Mouse (Mus musculus) ES-Bruce4 (cell line): ENCODE measurements around the gene Adam10. TPM values are rescaled to one million over a fixed set of nuclear protein-coding genes. Genes with fewer than 3 reads are reported as not detected.
A peak's percentile ranks its signal among the peaks of the same experiment; 100 is the strongest.

Experiments
- H3K27ac ChIP-seq: 2 replicates; pipeline ENCODE4 v1.5.1; 2012; ENCODE audit warnings: low read length, inconsistent platforms; ENCODE audit not compliant: insufficient read depth
- H3K27me3 ChIP-seq: 2 replicates; pipeline ENCODE4 v1.6.1; 2012; ENCODE audit warnings: mild to moderate bottlenecking, low read length, inconsistent platforms; ENCODE audit not compliant: control insufficient read depth, poor library complexity, insufficient read depth, severe bottlenecking
- H3K36me3 ChIP-seq: 2 replicates; pipeline ENCODE4 v1.6.1; 2012; ENCODE audit warnings: inconsistent platforms, mild to moderate bottlenecking, low read length, moderate library complexity; ENCODE audit not compliant: control insufficient read depth, poor library complexity, insufficient read depth, severe bottlenecking
- H3K4me1 ChIP-seq: one replicate; pipeline ENCODE4 v1.8.1; 2011; ENCODE audit warnings: low read length; ENCODE audit not compliant: control insufficient read depth, insufficient read depth
- H3K4me3 ChIP-seq: 2 replicates; pipeline ENCODE4 v1.5.1; 2011; ENCODE audit warnings: low read depth, mild to moderate bottlenecking, low read length
- H3K9ac ChIP-seq: 2 replicates; pipeline ENCODE4 v1.6.1; 2012; ENCODE audit warnings: low read depth, mild to moderate bottlenecking, inconsistent platforms; ENCODE audit not compliant: poor library complexity, severe bottlenecking
- H3K9me3 ChIP-seq: replicated peaks from 2 replicates; pipeline ENCODE4 v1.6.1; 2012; ENCODE audit warnings: mild to moderate bottlenecking, low read length, inconsistent platforms; ENCODE audit not compliant: control insufficient read depth, poor library complexity, insufficient read depth, severe bottlenecking
- CTCF ChIP-seq: IDR thresholded peaks from one replicate; pipeline ENCODE4 v1.8.1; 2011; ENCODE audit warnings: low read depth, low read length
- EP300 ChIP-seq: IDR thresholded peaks from 2 replicates; pipeline ENCODE4 v1.6.1; 2011; ENCODE audit warnings: low read depth, low read length; ENCODE audit not compliant: insufficient read depth
- POLR2A ChIP-seq: IDR thresholded peaks from one replicate; pipeline ENCODE4 v1.8.1; 2011; ENCODE audit warnings: low read length; ENCODE audit not compliant: insufficient read depth
- polyA plus RNA-seq: library from polyadenylated mRNA; stranded (reverse); fragments of >200 nt; gene quantifications from 2 replicates; pipeline ENCODE4 v1.2.4, GENCODE M21; 2011; ENCODE audit warnings: low read depth; ENCODE audit not compliant: missing spikeins, insufficient read depth, insufficient read length

Gene Adam10
- polyA plus RNA-seq, 1 experiment = 34.8 TPM

DNA sequence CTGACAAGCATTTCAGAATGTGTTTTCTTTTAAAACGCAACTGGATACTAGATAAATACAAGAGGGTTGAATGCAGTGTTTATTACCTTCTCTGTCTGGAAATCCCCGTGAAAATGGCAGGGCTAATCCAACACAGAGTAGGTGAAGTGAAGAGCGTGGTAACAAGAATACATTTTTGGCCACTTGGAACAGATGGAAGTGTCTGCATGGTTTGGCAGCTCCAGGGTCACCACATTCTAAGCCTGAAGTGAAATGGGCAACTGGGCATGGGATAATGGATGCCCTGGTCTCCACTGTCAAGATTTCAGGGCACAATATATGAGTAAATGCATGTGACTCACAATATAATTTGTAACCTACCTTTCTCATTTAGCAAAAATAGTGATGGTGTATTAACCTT lies 103.4 kb downstream of the Adam10 start:
- Histone ChIP-seq H3K9me3 (no peaks in the 10 kb centered on the region), H3K9ac (no peak overlapping the region), H3K27me3 (no peaks in the 10 kb centered on the region), H3K27ac (no peak overlapping the region), H3K36me3 (no peaks in the 10 kb centered on the region), H3K4me3 (no peak overlapping the region), H3K4me1 (no peaks in the 10 kb centered on the region)
- no peak for TF ChIP-seq EP300
- TF ChIP-seq CTCF = no peak
- no peak for TF ChIP-seq POLR2A

DNA sequence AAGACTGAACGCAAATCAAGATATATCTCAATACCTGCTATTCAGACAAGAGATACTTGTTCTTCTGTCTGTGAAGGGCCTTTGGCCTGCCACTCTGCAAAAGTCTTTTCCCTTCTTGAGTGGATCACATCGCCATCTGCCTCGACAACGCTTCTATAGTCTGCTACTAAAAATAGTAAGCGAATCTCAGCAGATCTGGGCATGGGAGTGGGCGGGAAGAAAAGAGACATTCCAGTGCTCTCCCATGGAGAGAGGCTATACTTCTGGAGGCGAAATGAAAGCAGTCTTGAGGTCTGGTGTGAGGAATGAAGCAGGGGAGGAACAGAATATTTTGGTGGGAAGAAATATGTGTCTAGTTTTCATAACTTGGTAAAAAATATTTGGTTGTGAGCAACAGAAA lies 109.9 kb downstream of the Adam10 start:
- no peaks in the 10 kb centered on the region for H3K4me1 ChIP-seq
- TF ChIP-seq CTCF = no peak
- no peak for TF ChIP-seq EP300
- TF ChIP-seq POLR2A = no peak
- no peaks in the 10 kb centered on the region for H3K36me3 ChIP-seq
- no peaks in the 10 kb centered on the region for H3K9me3 ChIP-seq
- no peaks in the 10 kb centered on the region for H3K27me3 ChIP-seq
- H3K27ac ChIP-seq = no peak overlapping the region
- H3K9ac ChIP-seq = no peak overlapping the region
- no peak overlapping the region for H3K4me3 ChIP-seq

DNA sequence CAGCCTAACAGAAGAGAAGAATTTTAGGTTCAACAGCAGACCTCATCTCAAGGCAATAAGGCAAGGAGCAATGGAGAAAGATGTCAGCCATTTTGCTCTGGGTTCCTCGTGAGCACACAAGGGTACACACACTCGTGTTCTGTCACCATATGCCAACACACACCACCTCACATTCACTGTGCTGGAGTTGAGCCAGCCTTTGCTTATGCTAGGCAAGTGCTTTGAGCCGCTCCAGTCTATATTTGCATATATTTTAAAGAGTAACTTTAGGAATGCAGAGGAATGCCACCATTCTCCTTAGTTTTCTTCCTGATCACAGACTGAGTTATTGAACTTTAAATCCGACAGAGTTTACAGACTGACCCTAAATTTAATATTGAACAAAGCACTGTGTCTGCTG lies 111.8 kb downstream of the Adam10 start:
- Histone ChIP-seq H3K36me3 (no peaks in the 10 kb centered on the region), H3K9ac (no peak overlapping the region), H3K27me3 (no peaks in the 10 kb centered on the region), H3K9me3 (no peaks in the 10 kb centered on the region), H3K4me1 (no peaks in the 10 kb centered on the region), H3K27ac (no peak overlapping the region), H3K4me3 (no peak overlapping the region)
- TF ChIP-seq CTCF = no peak
- TF ChIP-seq POLR2A = no peak
- no peak for TF ChIP-seq EP300

DNA sequence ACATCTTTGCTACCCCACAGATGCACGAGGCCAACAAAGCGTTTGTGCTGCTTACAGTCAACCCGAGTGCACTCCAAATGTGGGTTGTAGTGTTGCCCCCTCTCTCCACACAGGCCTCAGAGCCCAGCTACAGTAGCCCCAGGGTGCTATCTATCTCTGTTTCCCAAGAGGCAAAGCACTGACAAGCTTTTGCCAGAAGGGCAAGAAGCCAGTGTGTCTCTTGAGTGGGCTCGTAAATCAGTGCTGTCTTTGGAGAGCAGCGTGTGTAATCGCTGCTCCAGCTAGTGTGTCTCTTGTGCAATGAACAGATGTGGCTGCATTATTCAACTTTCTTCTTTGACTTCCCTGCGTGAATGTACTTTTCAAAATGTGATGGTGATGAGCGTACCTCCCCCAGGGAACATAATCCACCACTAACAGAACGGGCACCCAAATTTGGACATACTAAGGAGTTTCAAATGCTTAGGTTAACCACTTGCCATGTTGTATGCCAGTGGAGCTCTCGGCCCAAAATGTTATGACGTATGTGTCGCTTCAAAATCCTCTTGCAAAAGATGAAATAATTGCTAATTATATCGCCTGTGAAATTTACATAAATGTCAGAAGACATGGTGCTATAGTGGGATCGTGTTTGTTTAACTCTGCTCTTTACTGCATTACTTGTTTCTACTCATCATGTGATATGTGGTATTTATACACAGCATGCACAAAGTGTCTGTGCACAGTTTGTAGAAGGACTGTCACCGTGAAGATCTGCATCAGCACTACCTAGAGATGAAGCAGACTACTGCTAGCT lies 116.0 kb downstream of the Adam10 start:
- Histone ChIP-seq H3K4me1 (no peaks in the 10 kb centered on the region), H3K4me3 (no peak overlapping the region), H3K27ac (no peak overlapping the region), H3K9me3 (no peaks in the 10 kb centered on the region), H3K9ac (no peak overlapping the region), H3K27me3 (no peaks in the 10 kb centered on the region), H3K36me3 (no peaks in the 10 kb centered on the region)
- TF ChIP-seq POLR2A (no peak), CTCF (no peak), EP300 (no peak)

DNA sequence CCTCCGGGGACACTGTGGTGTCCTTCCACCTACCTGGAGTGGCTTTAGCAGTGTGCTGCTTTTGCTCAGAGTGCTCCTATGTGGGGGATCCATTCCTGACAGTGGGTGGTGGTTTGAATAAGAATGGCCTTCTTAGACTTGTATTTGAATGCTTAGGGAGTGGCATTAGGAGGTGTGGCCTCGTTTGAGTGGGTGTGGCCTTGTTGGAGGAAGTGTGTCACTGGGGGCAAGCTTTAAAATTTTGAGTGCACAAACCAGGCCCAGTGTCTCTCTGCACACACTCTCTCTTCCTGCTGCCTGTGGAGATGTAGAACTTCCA lies 116.6 kb downstream of the Adam10 start:
- H3K4me3 ChIP-seq = no peak overlapping the region
- TF ChIP-seq POLR2A (no peak), CTCF (no peak), EP300 (0 out of 2 replicates have a peak, but pooled peaks have one; percentile 58)
- H3K27me3 ChIP-seq = no peaks in the 10 kb centered on the region
- H3K9ac ChIP-seq = no peak overlapping the region
- H3K4me1 ChIP-seq = no peaks in the 10 kb centered on the region
- no peaks in the 10 kb centered on the region for H3K9me3 ChIP-seq
- no peak overlapping the region for H3K27ac ChIP-seq
- H3K36me3 ChIP-seq = no peaks in the 10 kb centered on the region

DNA sequence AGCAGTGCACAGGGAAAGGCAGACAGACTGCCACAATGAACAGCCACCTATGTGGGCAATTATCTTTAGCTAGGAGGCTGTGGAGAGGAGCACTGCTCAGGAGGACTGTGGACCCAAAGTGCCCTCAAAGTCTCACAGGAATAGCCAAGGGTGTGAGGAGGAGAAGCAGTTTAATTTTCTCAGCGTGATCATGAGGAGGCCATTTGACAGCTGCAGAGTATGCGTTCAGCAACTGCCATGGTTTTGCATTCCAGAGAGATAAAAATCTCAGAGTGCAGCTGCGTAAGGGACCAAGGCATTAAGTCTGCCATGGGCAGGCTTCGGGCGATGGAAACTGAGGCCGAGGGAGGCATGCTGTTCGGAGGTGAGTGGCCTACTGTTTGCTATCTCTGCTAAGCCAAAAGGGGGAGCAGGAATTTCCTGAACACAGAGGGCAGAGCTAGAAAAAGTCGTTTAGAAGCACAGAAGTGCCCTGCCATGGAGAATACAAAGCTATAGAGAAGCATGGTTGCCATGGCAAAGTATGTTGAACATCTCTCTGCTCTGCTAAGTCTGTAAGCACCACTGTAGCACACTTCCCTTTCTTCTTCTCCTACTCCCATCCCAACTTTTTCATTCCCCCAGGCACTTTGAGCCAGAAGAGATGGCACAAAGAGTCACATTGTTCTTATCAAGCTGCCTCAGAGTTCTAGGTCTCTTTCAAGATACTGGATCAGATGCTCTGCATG lies 122.0 kb downstream of the Adam10 start:
- H3K27me3 ChIP-seq = no peaks in the 10 kb centered on the region
- no peak for TF ChIP-seq CTCF
- TF ChIP-seq EP300 = no peak
- no peak for TF ChIP-seq POLR2A
- no peaks in the 10 kb centered on the region for H3K4me1 ChIP-seq
- H3K4me3 ChIP-seq = no peak overlapping the region
- no peaks in the 10 kb centered on the region for H3K9me3 ChIP-seq
- no peaks in the 10 kb centered on the region for H3K36me3 ChIP-seq
- H3K27ac ChIP-seq = no peak overlapping the region
- H3K9ac ChIP-seq = no peak overlapping the region
